Mouse (Mus musculus) forebrain, embryonic 14.5 days (tissue): Measurements from ENCODE around the gene Gm10717. TPM values are rescaled to one million over a fixed set of nuclear protein-coding genes. Genes with fewer than 3 reads are reported as not detected.
"Not testable (repeated sequence)": the region's sequence is repeated elsewhere in the genome, so short reads cannot be mapped to it uniquely, and the experiment has no call there.

Experiments
- ATAC-seq: fragments of 200-750 bp; cut with Nextera tagmentation; 2 replicates; pipeline ENCODE4 v1.8.0; 2017; ENCODE audit warnings: mild to moderate bottlenecking, moderate library complexity
- DNase-seq: peaks from one replicate; pipeline ENCODE4 v3.0.0-alpha.2; 2015; ENCODE audit warnings: low spot score
- H3K27ac ChIP-seq: fragments of 300-500 bp; sonication (generic); 2 replicates; pipeline ENCODE4 v1.5.1; 2014; ENCODE audit warnings: low read depth, mild to moderate bottlenecking, control low read depth, low read length, moderate library complexity
- H3K27me3 ChIP-seq: fragments of 300-500 bp; sonication (generic); replicated peaks from 2 replicates; pipeline ENCODE4 v1.6.1; 2014; ENCODE audit warnings: low read length, control low read depth, mixed read lengths; ENCODE audit not compliant: control insufficient read depth, insufficient read depth
- H3K36me3 ChIP-seq: fragments of 300-500 bp; sonication (generic); 2 replicates; pipeline ENCODE4 v1.6.1; 2014; ENCODE audit warnings: low read length, control low read depth; ENCODE audit not compliant: control insufficient read depth, insufficient read depth
- H3K4me1 ChIP-seq: fragments of 300-500 bp; sonication (generic); 2 replicates; pipeline ENCODE4 v1.6.1; 2014; ENCODE audit warnings: antibody characterized with exemption, low read length, control low read depth; ENCODE audit not compliant: control insufficient read depth, insufficient read depth
- H3K4me2 ChIP-seq: fragments of 300-500 bp; sonication (generic); 2 replicates; pipeline ENCODE4 v1.6.1; 2014; ENCODE audit warnings: mild to moderate bottlenecking, control low read depth, low read length
- H3K4me3 ChIP-seq: fragments of 300-500 bp; sonication (generic); 2 replicates; pipeline ENCODE4 v1.5.1; 2014; ENCODE audit warnings: low read depth, low read length, control low read depth
- H3K9ac ChIP-seq: fragments of 300-500 bp; sonication (generic); 2 replicates; pipeline ENCODE4 v1.6.1; 2014; ENCODE audit warnings: mild to moderate bottlenecking, low read length, control low read depth, moderate library complexity
- H3K9me3 ChIP-seq: fragments of 300-500 bp; sonication (generic); replicated peaks from 2 replicates; pipeline ENCODE4 v1.6.1; 2016; ENCODE audit warnings: low read length, control low read depth, mixed read lengths; ENCODE audit not compliant: control insufficient read depth
- WGBS: fragments of 180-500 bp; shearing (Covaris S2); extraction: QIAGEN DNeasy Blood & Tissue Kit; methylation state at CpG from one replicate; pipeline ENCODE4 v1.1.7; 2014; 5-methylcytosine and 5-hydroxymethylcytosine counted together
- polyA plus RNA-seq: library from polyadenylated mRNA; unstranded; fragments of >200 nt; fragmentation: Nextera tagmentation; extraction: Ambion mirVana; gene quantifications from 2 replicates; pipeline ENCODE4 v1.2.1, GENCODE M21; 2014

Gm10717 gene
- polyA plus RNA-seq: not detected in 2 replicates

- H3K4me1 ChIP-seq, ATAC-seq, H3K9ac ChIP-seq, H3K4me2 ChIP-seq, DNase-seq, H3K36me3 ChIP-seq, H3K4me3 ChIP-seq, H3K27me3 ChIP-seq, H3K27ac ChIP-seq, H3K9me3 ChIP-seq: not testable (repeated sequence)
- 73% methylated on average over 12 of the region's 12 CpGs for WGBS
Observed at GRCm38 (mm10) chr9:3024912-3025467, at the start of gene Gm10717. Gene Gm10717, plus strand, starts transcription at chr9:3025417.

- DNase-seq: peak; percentile 12
- 70% methylated on average over 12 of the region's 12 CpGs for WGBS
- not testable (repeated sequence) for ATAC-seq
Observed at GRCm38 (mm10) chr9:3000445-3000972, 24.7 kb upstream of the Gm10717 start, which contains the start of gene Gm10722. Gene Gm10722, plus strand, starts transcription at chr9:3000922.

GRCm38 (mm10) chr9:3001006-3001405, 24.2 kb upstream of the Gm10717 start:
- not testable (repeated sequence) for H3K27me3 ChIP-seq, ATAC-seq, DNase-seq, H3K27ac ChIP-seq, H3K36me3 ChIP-seq, H3K4me2 ChIP-seq, H3K4me3 ChIP-seq, H3K4me1 ChIP-seq, H3K9ac ChIP-seq, H3K9me3 ChIP-seq
- 65% methylated on average over 8 of the region's 8 CpGs for WGBS

More at GRCm38 (mm10) chr9:3000445-3000972, 24.7 kb upstream of the Gm10717 start, which contains the start of gene Gm10722:
- H3K36me3 ChIP-seq, H3K27me3 ChIP-seq, H3K4me2 ChIP-seq, H3K9ac ChIP-seq, H3K9me3 ChIP-seq, H3K4me1 ChIP-seq, H3K27ac ChIP-seq, H3K4me3 ChIP-seq: not testable (repeated sequence)

- ATAC-seq (peak; percentile 87), DNase-seq (peak; percentile 10)
- not testable (repeated sequence) for H3K27me3 ChIP-seq, H3K4me1 ChIP-seq, H3K4me3 ChIP-seq, H3K9me3 ChIP-seq, H3K9ac ChIP-seq, H3K4me2 ChIP-seq, H3K36me3 ChIP-seq, H3K27ac ChIP-seq
- 57% methylated on average over 8 of the region's 11 CpGs for WGBS
Observed at GRCm38 (mm10) chr9:3001948-3002659, 23.1 kb upstream of the Gm10717 start.

- 69% methylated on average over 5 of the region's 14 CpGs for WGBS
- not testable (repeated sequence) for H3K27ac ChIP-seq, H3K9me3 ChIP-seq, H3K4me3 ChIP-seq, H3K27me3 ChIP-seq, H3K9ac ChIP-seq, H3K36me3 ChIP-seq, H3K4me1 ChIP-seq, DNase-seq, H3K4me2 ChIP-seq, ATAC-seq
Observed at GRCm38 (mm10) chr9:3002794-3003396, 22.3 kb upstream of the Gm10717 start, which contains the start of gene Gm11168. Gene Gm11168, plus strand, starts transcription at chr9:3003346.

- DNase-seq, H3K27me3 ChIP-seq, H3K36me3 ChIP-seq, H3K4me3 ChIP-seq, H3K4me2 ChIP-seq, H3K9ac ChIP-seq, ATAC-seq, H3K4me1 ChIP-seq, H3K27ac ChIP-seq: not testable (repeated sequence)
- WGBS: 82% methylated on average over 1 of the region's 5 CpGs
- peaks cover 10% of the 10 kb centered on the region for H3K9me3 ChIP-seq
Observed at GRCm38 (mm10) chr9:3006179-3006578, 19.0 kb upstream of the Gm10717 start.

- H3K9me3 ChIP-seq: peaks cover 10% of the 10 kb centered on the region
- not testable (repeated sequence) for H3K4me2 ChIP-seq, H3K27ac ChIP-seq, H3K4me3 ChIP-seq, H3K36me3 ChIP-seq, H3K4me1 ChIP-seq, H3K9ac ChIP-seq, H3K27me3 ChIP-seq, DNase-seq
- WGBS: 59% methylated on average over 8 of the region's 8 CpGs
- peak; percentile 60 for ATAC-seq
Observed at GRCm38 (mm10) chr9:3006636-3007035, 18.6 kb upstream of the Gm10717 start.

GRCm38 (mm10) chr9:3007272-3007671, 17.9 kb upstream of the Gm10717 start:
- ATAC-seq: 0 out of 2 replicates have a peak, but pooled peaks have one; percentile 9
- H3K4me1 ChIP-seq, H3K36me3 ChIP-seq, H3K27me3 ChIP-seq, H3K9ac ChIP-seq, H3K4me2 ChIP-seq, H3K4me3 ChIP-seq, H3K27ac ChIP-seq: not testable (repeated sequence)
- peak; percentile 0 for DNase-seq
- peaks cover 10% of the 10 kb centered on the region for H3K9me3 ChIP-seq
- WGBS: 75% methylated on average over 7 of the region's 9 CpGs
